In genomic region chr8:86903104-86903503, GRCm38 (mm10) we compare ENCODE assay signal across 9 mouse cellular contexts. TPM values are rescaled to one million over a fixed set of nuclear protein-coding genes. Genes with fewer than 3 reads are reported as not detected.
DNase-seq lines count a peak whose midpoint lies in the region; ATAC-seq and TF ChIP-seq lines count a peak whose summit lies in the region.
"Had no signal": no experiment of that assay in that cellular context is flagged by ENCODE, and none has a peak within 500 bp of the region (broad histone marks: within the 10 kb centered on the region; RNA-seq: fewer than 3 reads in every experiment).

No protein-coding gene starts in this region.

- intact Hi-C loops in heart, postnatal 25 days (cut with DNase I) = loop anchor here (2.0 to 10.0 kb wide), 4 partner anchors 58 to 1068 kb away; no protein-coding TSS in a partner anchor

- peaks cover 10% of the 10 kb centered on the region for H3K4me1 ChIP-seq in heart, embryonic 10.5 days
- no peaks in the 10 kb centered on the region for H3K4me1 ChIP-seq in midbrain, postnatal 0 days (ENCODE audit: insufficient read depth, low read length)
- H3K4me1 ChIP-seq: neural tube, embryonic 13.5 days had no signal

- H3K4me3 ChIP-seq in heart, embryonic 10.5 days = no peak overlapping the region
- no peak overlapping the region for H3K4me3 ChIP-seq in midbrain, postnatal 0 days (ENCODE audit: low read depth, low read length)
- H3K4me3 ChIP-seq: neural tube, embryonic 13.5 days had no signal

- no peaks in the 10 kb centered on the region for H3K27me3 ChIP-seq in heart, embryonic 10.5 days (ENCODE audit: insufficient read depth, poor library complexity, severe bottlenecking)
- no peaks in the 10 kb centered on the region for H3K27me3 ChIP-seq in midbrain, postnatal 0 days (ENCODE audit: insufficient read depth, low read length)
- H3K27me3 ChIP-seq in splenic B cell, adult 2 months (ENCODE audit: control insufficient read depth, insufficient read depth, low read length, poor library complexity, severe bottlenecking) = no peaks in the 10 kb centered on the region
- H3K27me3 ChIP-seq: neural tube, embryonic 13.5 days had no signal

- no peak overlapping the region for H3K4me2 ChIP-seq in midbrain, postnatal 0 days (ENCODE audit: low read depth, low read length, poor library complexity, severe bottlenecking)
- H3K4me2 ChIP-seq: neural tube, embryonic 13.5 days had no signal

- ATAC-seq in midbrain, postnatal 0 days (ENCODE audit: low FRiP score) = no peak

- H3K27ac ChIP-seq in heart, embryonic 10.5 days = no peak overlapping the region
- H3K27ac ChIP-seq in midbrain, postnatal 0 days (ENCODE audit: low read depth, low read length) = no peak overlapping the region
- H3K27ac ChIP-seq: neural tube, embryonic 13.5 days had no signal

- WGBS in heart, embryonic 10.5 days = 5% methylated on average over 10 of the region's 10 CpGs
- WGBS in midbrain, postnatal 0 days = 5% methylated on average over 10 of the region's 10 CpGs

- H3K36me3 ChIP-seq in heart, embryonic 10.5 days = no peaks in the 10 kb centered on the region
- H3K36me3 ChIP-seq in midbrain, postnatal 0 days (ENCODE audit: insufficient read depth, low read length) = no peaks in the 10 kb centered on the region
- H3K36me3 ChIP-seq in splenic B cell, adult 2 months (ENCODE audit: control insufficient read depth, insufficient read depth, low read length, poor library complexity, severe bottlenecking) = no peaks in the 10 kb centered on the region
- H3K36me3 ChIP-seq: neural tube, embryonic 13.5 days had no signal

- H3K9ac ChIP-seq in midbrain, postnatal 0 days (replicated peaks; ENCODE audit: low read length, poor library complexity, severe bottlenecking) = no peak overlapping the region
- H3K9ac ChIP-seq: neural tube, embryonic 13.5 days had no signal

- TF ChIP-seq CTCF in midbrain, postnatal 0 days (IDR thresholded peaks at IDR 0.05) = peak; percentile 97

- H3K9me3 ChIP-seq in heart, embryonic 10.5 days = no peaks in the 10 kb centered on the region
- no peaks in the 10 kb centered on the region for H3K9me3 ChIP-seq in midbrain, postnatal 0 days (ENCODE audit: low read length)

- peak; percentile 95 for DNase-seq in heart, adult 11 months
- DNase-seq in heart, embryonic 10.5 days (ENCODE audit: low spot score) = no peak
- peak; percentile 88 for DNase-seq in adrenal gland, postnatal 14 days
- DNase-seq in embryo, embryonic 9.5 days (ENCODE audit: extremely low spot score) = peak; percentile 78
- peak; percentile 59 for DNase-seq in heart, postnatal 25 days (ENCODE audit: low spot score)
- DNase-seq in left cerebral cortex, adult 18-20 months (ENCODE audit: low spot score in 2 of 2) = peak; percentile 89 to 94
- DNase-seq in midbrain, postnatal 0 days (ENCODE audit: low spot score) = peak; percentile 79
- peak; percentile 87 for DNase-seq in splenic B cell, adult 2 months (ENCODE audit: low read depth, low spot score)

RNA-seq across cellular contexts. Expression of gene N4bp1, which starts 18.0 kb away (rescaled TPM):
- polyA plus RNA-seq in heart, embryonic 10.5 days (2016; fragmentation: Nextera tagmentation; extraction: Ambion mirVana) = 6.6 and 9.9 TPM in 2 replicates
- 30.6 and 30.7 TPM in 2 replicates for total RNA-seq in adrenal gland, postnatal 14 days (2021)
- 10 to 100 TPM; 15.7 to 16.9 TPM for total RNA-seq in heart, postnatal 25 days (2021)
- 10 to 100 TPM; 44.1 to 47.3 TPM for total RNA-seq in left cerebral cortex, adult 18-20 months (2021)
- 16.0 and 16.8 TPM in 2 replicates for total RNA-seq in midbrain, postnatal 0 days (2014; rRNA removed)
- 4.7 and 5.8 TPM in 2 replicates for polyA plus RNA-seq in midbrain, postnatal 0 days (2015; fragmentation: Nextera tagmentation; extraction: Ambion mirVana)
